Mouse (Mus musculus) E14TG2a.4 (cell line): ENCODE data around the gene Gtf2f2.

ENCODE experiments used
- CTCF ChIP-seq: conservative IDR thresholded peaks from 2 replicates; pipeline ENCODE4 v1.5.1; 2014; ENCODE audit warnings: low read length
- NANOG ChIP-seq: IDR thresholded peaks from 2 replicates; pipeline ENCODE4 v1.6.1; 2014; ENCODE audit warnings: borderline replicate concordance, low read length, mixed read lengths
- POU5F1 ChIP-seq: IDR thresholded peaks from 2 replicates; pipeline ENCODE4 v1.6.1; 2014; ENCODE audit warnings: low read length, borderline replicate concordance

GRCm38 (mm10) chr14:75953011-75953410 is 57.7 kb downstream of the Gtf2f2 start:
- TF ChIP-seq CTCF: no peak
- no peak for TF ChIP-seq NANOG
- no peak for TF ChIP-seq POU5F1
